Mouse (Mus musculus) testis, adult 2 months (tissue): Measurements from ENCODE around the gene P3h3. TPM values are rescaled to one million over a fixed set of nuclear protein-coding genes. Genes with fewer than 3 reads are reported as not detected.
"Not testable (repeated sequence)": the region's sequence is repeated elsewhere in the genome, so short reads cannot be mapped to it uniquely, and the experiment has no call there.

ENCODE experiments used
- H3K27ac ChIP-seq: fragments of 200-500 bp; 2 replicates; pipeline ENCODE4 v1.5.1; 2012; ENCODE audit warnings: low read depth, low read length; ENCODE audit not compliant: control insufficient read depth, insufficient read depth
- H3K27me3 ChIP-seq: fragments of 200-500 bp; 2 replicates; pipeline ENCODE4 v1.6.1; 2012; ENCODE audit warnings: mild to moderate bottlenecking, low read length, moderate library complexity; ENCODE audit not compliant: control insufficient read depth, insufficient read depth
- H3K36me3 ChIP-seq: fragments of 200-500 bp; 2 replicates; pipeline ENCODE4 v1.6.1; 2012; ENCODE audit warnings: mild to moderate bottlenecking, low read length; ENCODE audit not compliant: control insufficient read depth, insufficient read depth
- H3K4me1 ChIP-seq: fragments of 200-500 bp; 2 replicates; pipeline ENCODE4 v1.6.1; 2012; ENCODE audit warnings: low read length; ENCODE audit not compliant: control insufficient read depth, insufficient read depth
- H3K4me3 ChIP-seq: fragments of 200-500 bp; 2 replicates; pipeline ENCODE4 v1.5.1; 2012; ENCODE audit warnings: low read depth, mild to moderate bottlenecking, low read length, moderate library complexity, mixed read lengths; ENCODE audit not compliant: control insufficient read depth
- CTCF ChIP-seq: fragments of 200-500 bp; IDR thresholded peaks from 2 replicates; pipeline ENCODE4 v1.5.1; 2012; ENCODE audit warnings: low read depth, mild to moderate bottlenecking, inconsistent platforms, low read length, moderate library complexity; ENCODE audit not compliant: control insufficient read depth, insufficient read depth, insufficient replicate concordance
- POLR2A ChIP-seq: fragments of 200-500 bp; IDR thresholded peaks from 2 replicates; pipeline ENCODE4 v1.6.1; 2012; ENCODE audit warnings: low read depth, mild to moderate bottlenecking, inconsistent platforms, low read length, moderate library complexity; ENCODE audit not compliant: control insufficient read depth
- polyA plus RNA-seq: library from polyadenylated mRNA; depleted of rRNA; stranded (reverse); fragments of >200 nt; gene quantifications from 2 replicates; pipeline ENCODE4 v1.2.3, GENCODE M21; 2012

P3h3 gene
- polyA plus RNA-seq, 1 experiment = 1.5 TPM

- peak overlapping the region; percentile 83 for H3K4me3 ChIP-seq
- H3K4me1 ChIP-seq = peaks cover 38% of the 10 kb centered on the region
- peak overlapping the region; percentile 99 for H3K27ac ChIP-seq
- TF ChIP-seq POLR2A (no peak), CTCF (no peak)
- peaks cover 5% of the 10 kb centered on the region for H3K36me3 ChIP-seq
- H3K27me3 ChIP-seq = no peaks in the 10 kb centered on the region
Observed at GRCm38 (mm10) chr6:124814858-124815774, 42.4 kb downstream of the P3h3 start.

DNA sequence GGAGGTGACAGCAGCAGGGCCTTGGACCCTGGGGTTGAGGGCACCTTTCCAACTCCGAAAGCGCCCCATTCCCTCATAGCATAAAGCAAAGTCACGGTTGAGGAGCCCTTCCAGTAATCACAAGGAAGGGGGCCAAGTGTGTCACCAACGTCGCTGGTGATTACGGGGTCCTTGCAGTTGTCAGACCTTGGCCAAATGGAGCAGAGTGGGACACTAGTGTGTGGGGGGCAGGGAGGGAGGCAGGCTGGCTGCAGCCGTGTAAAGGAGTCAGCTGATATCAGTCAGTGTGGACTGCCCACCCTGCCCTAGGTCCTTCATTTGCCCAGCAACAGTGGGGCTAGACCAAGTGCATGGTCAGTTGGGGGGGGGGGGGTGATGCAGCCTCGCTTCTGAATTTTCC, 43.1 kb downstream of the P3h3 start:
- Histone ChIP-seq H3K27ac (peak overlapping the region; percentile 99), H3K36me3 (peaks cover 5% of the 10 kb centered on the region), H3K4me1 (peaks cover 42% of the 10 kb centered on the region)

GRCm38 (mm10) chr6:124813933-124814332, 43.6 kb downstream of the P3h3 start, which contains the start of gene Tpi1:
Gene Tpi1 (minus strand): TSS chr6:124814296.
- TF ChIP-seq POLR2A = no peak; the same call in 1 of the 2 replicates
- no peak; the same call in 1 of the 2 replicates for TF ChIP-seq CTCF
- peaks cover 46% of the 10 kb centered on the region for H3K4me1 ChIP-seq
- peak within 1 kb of the TSS; percentile 99 for H3K27ac ChIP-seq
- no peaks in the 10 kb centered on the region for H3K27me3 ChIP-seq
- peaks cover 5% of the 10 kb centered on the region for H3K36me3 ChIP-seq
- peak within 1 kb of the TSS; percentile 83 for H3K4me3 ChIP-seq

More for the DNA sequence above, 43.1 kb downstream of the P3h3 start:
- peak overlapping the region; percentile 83 for H3K4me3 ChIP-seq
- no peaks in the 10 kb centered on the region for H3K27me3 ChIP-seq
- TF ChIP-seq CTCF (no peak), POLR2A (no peak)

- Histone ChIP-seq H3K27ac (peak overlapping the region; percentile 69), H3K27me3 (no peaks in the 10 kb centered on the region), H3K36me3 (peaks cover 5% of the 10 kb centered on the region), H3K4me3 (peak overlapping the region; percentile 83), H3K4me1 (peaks cover 51% of the 10 kb centered on the region)
- TF ChIP-seq POLR2A (no peak), CTCF (no peak)
Observed at GRCm38 (mm10) chr6:124813496-124813895, 44.1 kb downstream of the P3h3 start.

DNA sequence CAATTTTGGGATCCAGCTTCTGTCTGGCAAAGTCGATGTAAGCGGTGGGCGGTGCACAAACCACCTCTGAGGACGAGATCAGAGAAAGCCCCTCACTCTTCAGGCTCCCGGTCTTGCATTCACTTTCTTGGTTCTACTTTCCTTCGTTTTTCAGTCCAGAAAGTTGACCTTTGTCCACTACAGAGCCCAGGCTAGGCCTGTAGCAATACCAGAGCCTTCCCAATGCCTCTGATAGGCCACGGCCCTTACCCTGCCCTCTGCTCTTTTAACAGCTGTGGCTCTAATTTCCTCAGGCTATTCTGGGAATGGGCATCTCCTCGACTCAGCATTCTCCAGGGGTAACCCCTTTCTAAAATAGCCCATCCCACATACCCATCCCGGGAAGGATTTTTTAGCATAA, 44.7 kb downstream of the P3h3 start:
- Histone ChIP-seq H3K27me3 (no peaks in the 10 kb centered on the region), H3K36me3 (peaks cover 5% of the 10 kb centered on the region; the same call in 1 of the 2 replicates), H3K4me1 (peaks cover 54% of the 10 kb centered on the region), H3K27ac (no peak overlapping the region), H3K4me3 (peak overlapping the region; percentile 83)
- no peak for TF ChIP-seq CTCF
- TF ChIP-seq POLR2A = no peak

DNA sequence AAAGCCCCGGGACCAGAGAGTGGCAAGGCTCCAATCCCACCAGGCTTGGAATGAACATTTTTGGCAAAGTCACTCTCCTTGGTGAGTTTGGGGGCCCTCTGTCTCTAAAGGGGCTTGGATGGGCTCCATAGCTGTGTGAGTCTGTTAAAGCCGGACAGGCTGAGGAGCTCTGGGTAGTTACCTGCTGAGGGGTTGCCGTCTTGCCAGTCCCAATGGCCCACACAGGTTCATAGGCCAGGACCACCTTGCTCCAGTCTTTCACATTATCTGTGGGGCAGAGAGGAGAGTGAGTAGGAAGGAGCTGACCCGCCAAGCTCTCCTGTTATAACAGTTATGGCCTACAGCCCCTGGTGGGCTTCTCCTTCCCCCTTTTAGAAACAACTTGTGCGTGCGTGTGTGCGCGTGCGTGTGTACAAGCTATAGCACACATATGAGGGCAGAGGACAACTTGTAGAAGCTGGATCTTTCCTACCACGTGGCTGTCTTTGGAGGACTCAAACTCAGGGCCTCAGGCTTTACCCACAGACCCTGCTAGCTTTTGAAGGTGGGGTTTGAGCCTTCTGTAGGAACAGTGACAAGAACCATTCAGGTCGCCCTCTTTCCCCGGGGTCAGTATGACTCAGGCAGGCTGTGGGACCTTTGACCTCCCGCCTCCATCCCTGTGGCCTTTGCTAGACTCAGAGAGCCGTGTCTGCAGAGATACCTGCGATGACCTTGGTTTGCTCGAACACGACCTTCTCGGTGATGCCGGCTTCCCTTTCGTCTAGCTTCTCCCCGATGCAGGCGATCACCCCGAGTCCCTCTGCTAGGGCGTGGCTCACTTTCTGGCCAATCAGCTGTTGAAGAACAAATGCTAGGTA, 45.6 kb downstream of the P3h3 start:
- H3K36me3 ChIP-seq = peaks cover 2% of the 10 kb centered on the region; the same call in 1 of the 2 replicates

GRCm38 (mm10) chr6:124811403-124811665, 46.2 kb downstream of the P3h3 start:
- Histone ChIP-seq H3K4me1 (peaks cover 56% of the 10 kb centered on the region), H3K27ac (no peak overlapping the region), H3K36me3 (peaks cover 2% of the 10 kb centered on the region; the same call in 1 of the 2 replicates), H3K4me3 (peak overlapping the region; percentile 83), H3K27me3 (no peaks in the 10 kb centered on the region)
- no peak for TF ChIP-seq CTCF
- TF ChIP-seq POLR2A = no peak

More for the DNA sequence above, 45.6 kb downstream of the P3h3 start:
- Histone ChIP-seq H3K4me3 (peak overlapping the region; percentile 83), H3K27me3 (no peaks in the 10 kb centered on the region), H3K27ac (no peak overlapping the region), H3K4me1 (peaks cover 52% of the 10 kb centered on the region)
- TF ChIP-seq CTCF = no peak
- TF ChIP-seq POLR2A = no peak

GRCm38 (mm10) chr6:124810566-124811402, 46.8 kb downstream of the P3h3 start:
- H3K27me3 ChIP-seq, H3K36me3 ChIP-seq, H3K27ac ChIP-seq: not testable (repeated sequence)
- peaks cover 59% of the 10 kb centered on the region for H3K4me1 ChIP-seq
- peak overlapping the region; percentile 92 for H3K4me3 ChIP-seq
